Mouse (Mus musculus): ENCODE data around the gene Cby1.

DNA sequence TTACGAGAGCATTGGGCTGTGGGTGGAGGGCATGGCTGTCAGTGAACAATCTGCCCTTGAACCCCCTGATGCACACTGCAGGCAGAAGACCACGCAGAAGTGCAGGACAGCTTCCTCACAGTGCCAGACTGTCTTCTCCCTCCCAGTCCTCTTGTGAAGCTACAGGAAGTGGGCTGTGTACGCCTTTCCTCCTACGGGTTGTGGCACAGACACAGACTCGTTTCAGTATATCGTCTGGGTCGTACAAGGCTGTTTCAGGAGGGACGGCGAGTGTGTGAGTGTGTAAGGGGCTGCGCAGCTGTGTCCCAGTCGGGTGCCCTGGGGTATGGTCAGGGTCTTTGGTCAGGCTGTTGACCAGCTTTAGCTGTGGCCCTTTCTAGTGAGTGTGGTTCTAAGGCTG lies 34.7 kb downstream of the Cby1 start:
- TF ChIP-seq GATA1 (IDR thresholded peaks at IDR 0.05; ENCODE audit: low read length) (no peak), TAL1 (IDR thresholded peaks at IDR 0.05; ENCODE audit: low read length) (no peak)

Data from erythroblast, embryonic 14.5 days (primary cell).